ENCODE assay signal across 23 mouse cellular contexts in genomic region chr2:45371268-45371667, GRCm38 (mm10).
DNase-seq lines count a peak whose midpoint lies in the region; ATAC-seq and TF ChIP-seq lines count a peak whose summit lies in the region.
"Had no signal": no experiment of that assay in that cellular context is flagged by ENCODE, and none has a peak within 500 bp of the region (broad histone marks: within the 10 kb centered on the region; RNA-seq: fewer than 3 reads in every experiment).

No protein-coding gene starts in this region.

- no peak for TF ChIP-seq POLR2A in lung, adult 2 months (IDR thresholded peaks at IDR 0.05; ENCODE audit: borderline replicate concordance, extremely low read depth, low read depth, low read length)

- no peaks in the 10 kb centered on the region for H3K4me1 ChIP-seq in kidney, embryonic 14.5 days (ENCODE audit: control insufficient read depth, insufficient read depth, low read length)
- H3K4me1 ChIP-seq in lung, embryonic 15.5 days: no peaks in the 10 kb centered on the region
- H3K4me1 ChIP-seq in lung, adult 2 months (ENCODE audit: control insufficient read depth, insufficient read depth, low read length): no peaks in the 10 kb centered on the region
- H3K4me1 ChIP-seq in heart, embryonic 11.5 days (ENCODE audit: control insufficient read depth, insufficient read depth, low read length): no peaks in the 10 kb centered on the region
- H3K4me1 ChIP-seq: embryonic facial prominence, embryonic 13.5 days; forebrain, embryonic 12.5 days; heart, embryonic 12.5 days; hindbrain, embryonic 10.5 days had no signal

- TF ChIP-seq CTCF in lung, adult 2 months (IDR thresholded peaks at IDR 0.05; ENCODE audit: insufficient read depth, low read length): no peak

- no peak overlapping the region for H3K4me2 ChIP-seq in kidney, embryonic 14.5 days (replicated peaks; ENCODE audit: low read depth, low read length)
- no peak overlapping the region for H3K4me2 ChIP-seq in lung, embryonic 15.5 days
- H3K4me2 ChIP-seq in heart, embryonic 11.5 days: no peak overlapping the region
- H3K4me2 ChIP-seq: embryonic facial prominence, embryonic 13.5 days; forebrain, embryonic 12.5 days; heart, embryonic 12.5 days had no signal

- WGBS in kidney, embryonic 14.5 days: 76% methylated on average over 4 of the region's 4 CpGs
- 49% methylated on average over 4 of the region's 4 CpGs for WGBS in lung, embryonic 15.5 days
- WGBS in lung, adult 2 months: 79% methylated on average over 4 of the region's 4 CpGs
- WGBS in heart, embryonic 11.5 days (ENCODE audit: insufficient replicate concordance): 74% methylated on average over 4 of the region's 4 CpGs

- H3K36me3 ChIP-seq in kidney, embryonic 14.5 days (ENCODE audit: control insufficient read depth, insufficient read depth, low read length): no peaks in the 10 kb centered on the region
- no peaks in the 10 kb centered on the region for H3K36me3 ChIP-seq in lung, embryonic 15.5 days
- H3K36me3 ChIP-seq in heart, embryonic 11.5 days (ENCODE audit: control insufficient read depth, insufficient read depth, low read length): no peaks in the 10 kb centered on the region
- H3K36me3 ChIP-seq: embryonic facial prominence, embryonic 13.5 days; forebrain, embryonic 12.5 days; G1E; heart, embryonic 12.5 days; hindbrain, embryonic 10.5 days had no signal

- H3K9ac ChIP-seq in kidney, embryonic 14.5 days (ENCODE audit: low read depth, low read length): no peak overlapping the region
- H3K9ac ChIP-seq in lung, embryonic 15.5 days: no peak overlapping the region
- no peak overlapping the region for H3K9ac ChIP-seq in heart, embryonic 11.5 days (ENCODE audit: low read depth, low read length)
- H3K9ac ChIP-seq: embryonic facial prominence, embryonic 13.5 days; forebrain, embryonic 12.5 days; heart, embryonic 12.5 days had no signal

- no peaks in the 10 kb centered on the region for H3K27me3 ChIP-seq in kidney, embryonic 14.5 days (ENCODE audit: control insufficient read depth, insufficient read depth, low read length)
- H3K27me3 ChIP-seq in lung, embryonic 15.5 days: no peaks in the 10 kb centered on the region
- no peaks in the 10 kb centered on the region for H3K27me3 ChIP-seq in heart, embryonic 11.5 days (ENCODE audit: control insufficient read depth, insufficient read depth, low read length)
- H3K27me3 ChIP-seq: embryonic facial prominence, embryonic 13.5 days; forebrain, embryonic 12.5 days; heart, embryonic 12.5 days had no signal

- H3K4me3 ChIP-seq in kidney, embryonic 14.5 days (ENCODE audit: low read length): no peak overlapping the region
- H3K4me3 ChIP-seq in lung, embryonic 15.5 days: no peak overlapping the region
- H3K4me3 ChIP-seq in lung, adult 2 months (replicated peaks; ENCODE audit: extremely low read depth, low read depth, low read length): no peak overlapping the region
- no peak overlapping the region for H3K4me3 ChIP-seq in heart, embryonic 11.5 days (ENCODE audit: low read depth, low read length)
- H3K4me3 ChIP-seq: embryonic facial prominence, embryonic 13.5 days; forebrain, embryonic 12.5 days; heart, adult 2 months; heart, embryonic 12.5 days; hindbrain, embryonic 10.5 days had no signal

- 0 out of 2 replicates have a peak, but pooled peaks have one; percentile 39 for ATAC-seq in kidney, embryonic 14.5 days (ENCODE audit: low FRiP score, low TSS enrichment)
- ATAC-seq in lung, embryonic 15.5 days (ENCODE audit: borderline replicate concordance, extremely low read depth, low FRiP score, low TSS enrichment): peak; percentile 70; the same call in 1 of the 2 replicates
- ATAC-seq in heart, embryonic 11.5 days (replicated peaks; ENCODE audit: insufficient number of reproducible peaks, low FRiP score, low TSS enrichment): no peak
- ATAC-seq: CD4-positive, CD25-positive, alpha-beta regulatory T cell, adult 4 months; forebrain, embryonic 16.5 days had no signal

- H3K27ac ChIP-seq in kidney, embryonic 14.5 days (ENCODE audit: low read depth, low read length): peak overlapping the region; percentile 17; the same call in 1 of the 2 replicates
- H3K27ac ChIP-seq in lung, embryonic 15.5 days: no peak overlapping the region
- no peak overlapping the region for H3K27ac ChIP-seq in heart, embryonic 11.5 days (ENCODE audit: low read depth, low read length)
- H3K27ac ChIP-seq: embryonic facial prominence, embryonic 13.5 days; forebrain, embryonic 12.5 days; heart, adult 2 months; hindbrain, embryonic 10.5 days had no signal

- DNase-seq in kidney, postnatal 25 days: no peak
- DNase-seq in layer of hippocampus, adult 18-20 months (ENCODE audit: low spot score in 2 of 2): peak; percentile 44 to 61
- no peak for DNase-seq in layer of hippocampus, postnatal 10 days (ENCODE audit: low spot score in 2 of 2)
- no peak for DNase-seq in lung, adult 2 months
- peak; percentile 33 for DNase-seq in brain, adult 2 months (ENCODE audit: low read depth, low spot score)
- DNase-seq: adrenal gland, adult 8-10 months; adrenal gland, postnatal 36 days; B cell, adult 2 months; cerebellum, adult 11 months; cerebellum, adult 8-10 months; cerebellum, postnatal 36 days; gastrocnemius, postnatal 14 days; heart, adult 2 months had no signal

- H3K9me3 ChIP-seq in kidney, embryonic 14.5 days (ENCODE audit: control insufficient read depth, low read length): no peaks in the 10 kb centered on the region
- no peaks in the 10 kb centered on the region for H3K9me3 ChIP-seq in lung, embryonic 15.5 days
- no peaks in the 10 kb centered on the region for H3K9me3 ChIP-seq in heart, embryonic 11.5 days (replicated peaks; ENCODE audit: control insufficient read depth, low read length)
- H3K9me3 ChIP-seq: embryonic facial prominence, embryonic 13.5 days; forebrain, embryonic 12.5 days; G1E; heart, embryonic 12.5 days; hindbrain, embryonic 10.5 days had no signal

Comparison
In these comparisons a context has a peak if more than half of its experiments do, and no peak if none do; other contexts are left out.
1. DNase-seq: peak in layer of hippocampus, adult 18-20 months (2 of 2) and brain, adult 2 months (single experiment); none in kidney, postnatal 25 days (0 of 2), layer of hippocampus, postnatal 10 days (0 of 2) and lung, adult 2 months (single experiment).